Mouse (Mus musculus): ENCODE data around the gene Klhl2.

GRCm38 (mm10) chr8:64870218-64870617 lies 20.4 kb upstream of the Klhl2 start:
- TF ChIP-seq POLR2A (IDR thresholded peaks at IDR 0.05; ENCODE audit: low read depth, low read length) (no peak), BHLHE40 (IDR thresholded peaks at IDR 0.05; ENCODE audit: low read depth, low read length) (no peak), MAFK (IDR thresholded peaks at IDR 0.05; ENCODE audit: insufficient replicate concordance, low read length) (no peak), CTCF (conservative IDR thresholded peaks at IDR 0.05 in 1 of 2, IDR thresholded peaks at IDR 0.05 in 1 of 2; ENCODE audit: low read depth in 2 of 2, low read length in 2 of 2) (no peak), RCOR1 (conservative IDR thresholded peaks at IDR 0.05; ENCODE audit: low read depth, low read length) (no peak), SMC3 (IDR thresholded peaks at IDR 0.05; ENCODE audit: low read depth, low read length) (no peak), TCF12 (IDR thresholded peaks at IDR 0.05; ENCODE audit: low read depth, low read length) (no peak), ZC3H11A (IDR thresholded peaks at IDR 0.05; ENCODE audit: low read depth, low read length) (no peak), CHD1 (IDR thresholded peaks at IDR 0.05; ENCODE audit: low read depth, low read length) (no peak), USF1 (IDR thresholded peaks at IDR 0.05; ENCODE audit: low read depth, low read length) (no peak), USF2 (conservative IDR thresholded peaks at IDR 0.05; ENCODE audit: low read depth, low read length) (no peak), EP300 (IDR thresholded peaks at IDR 0.05; ENCODE audit: low read length) (no peak), JUND (conservative IDR thresholded peaks at IDR 0.05; ENCODE audit: low read depth, low read length) (no peak), CHD2 (IDR thresholded peaks at IDR 0.05; ENCODE audit: low read length) (no peak)

All from CH12.LX (cell line).